Mouse (Mus musculus) lung, embryonic 16.5 days (tissue): ENCODE results near the gene Fbxl16. TPM values are rescaled to one million over a fixed set of nuclear protein-coding genes. Genes with fewer than 3 reads are reported as not detected.

ENCODE experiments used
- ATAC-seq: fragments of 200-750 bp; cut with Nextera tagmentation; 2 replicates; pipeline ENCODE4 v1.8.0; 2017; ENCODE audit warnings: low read depth, mild to moderate bottlenecking, moderate library complexity
- H3K27ac ChIP-seq: fragments of 300-500 bp; sonication (generic); 2 replicates; pipeline ENCODE4 v1.5.1; 2014; ENCODE audit warnings: mild to moderate bottlenecking, control low read depth, low read length
- H3K27me3 ChIP-seq: fragments of 300-500 bp; sonication (generic); 2 replicates; pipeline ENCODE4 v1.6.1; 2014; ENCODE audit warnings: low read depth, low read length, mixed read lengths; ENCODE audit not compliant: control insufficient read depth, insufficient read depth
- H3K36me3 ChIP-seq: fragments of 300-500 bp; sonication (generic); 2 replicates; pipeline ENCODE4 v1.6.1; 2014; ENCODE audit warnings: low read length; ENCODE audit not compliant: control insufficient read depth, insufficient read depth
- H3K4me1 ChIP-seq: fragments of 300-500 bp; sonication (generic); replicated peaks from 2 replicates; pipeline ENCODE4 v1.6.1; 2014; ENCODE audit warnings: low read length, mixed read lengths; ENCODE audit not compliant: control insufficient read depth, insufficient read depth
- H3K4me2 ChIP-seq: fragments of 300-500 bp; sonication (generic); 2 replicates; pipeline ENCODE4 v1.6.1; 2014; ENCODE audit warnings: low read depth, low read length, control low read depth
- H3K4me3 ChIP-seq: fragments of 300-500 bp; sonication (generic); 2 replicates; pipeline ENCODE4 v1.5.1; 2014; ENCODE audit warnings: mild to moderate bottlenecking, low read length, control low read depth
- H3K9ac ChIP-seq: fragments of 300-500 bp; sonication (generic); 2 replicates; pipeline ENCODE4 v1.6.1; 2014; ENCODE audit warnings: low read length, control low read depth
- H3K9me3 ChIP-seq: fragments of 300-500 bp; sonication (generic); 2 replicates; pipeline ENCODE4 v1.6.1; 2016; ENCODE audit warnings: low read length; ENCODE audit not compliant: control insufficient read depth
- WGBS: fragments of 180-500 bp; shearing (Covaris S2); extraction: QIAGEN DNeasy Blood & Tissue Kit; methylation state at CpG from one replicate; pipeline ENCODE4 v1.1.7; 2014; 5-methylcytosine and 5-hydroxymethylcytosine counted together
- polyA plus RNA-seq: library from polyadenylated mRNA; unstranded; fragments of >200 nt; fragmentation: Nextera tagmentation; extraction: Ambion mirVana; gene quantifications from 2 replicates; pipeline ENCODE4 v1.2.1, GENCODE M21; 2015

The Fbxl16 gene
- polyA plus RNA-seq, 1 experiment from 2014 or later = 1.1 TPM

GRCm38 (mm10) chr17:25792615-25793014 lies 16.3 kb upstream of the Fbxl16 start, which contains the start of gene Fam173a:
Fam173a (minus strand) TSS chr17:25792901.
- under 1% methylated on average over 14 of the region's 14 CpGs for WGBS
- H3K4me3 ChIP-seq = peak within 1 kb of the TSS; percentile 96
- peaks cover 16% of the 10 kb centered on the region; the same call in 1 of the 2 replicates for H3K36me3 ChIP-seq
- no peaks in the 10 kb centered on the region for H3K9me3 ChIP-seq
- no peaks in the 10 kb centered on the region for H3K27me3 ChIP-seq
- H3K4me1 ChIP-seq = peaks cover 41% of the 10 kb centered on the region
- H3K27ac ChIP-seq = peak within 1 kb of the TSS; percentile 99
- H3K9ac ChIP-seq = peak within 1 kb of the TSS; percentile 89
- ATAC-seq = peak; percentile 89
- peak within 1 kb of the TSS; percentile 94 for H3K4me2 ChIP-seq

- 66% methylated on average over 13 of the region's 13 CpGs for WGBS
- Histone ChIP-seq H3K4me3 (no peak overlapping the region), H3K27me3 (no peaks in the 10 kb centered on the region), H3K4me2 (no peak overlapping the region), H3K4me1 (peaks cover 42% of the 10 kb centered on the region), H3K9ac (no peak overlapping the region), H3K27ac (peak overlapping the region; percentile 37; the same call in 1 of the 2 replicates), H3K36me3 (peaks cover 7% of the 10 kb centered on the region; the same call in 1 of the 2 replicates), H3K9me3 (no peaks in the 10 kb centered on the region)
- ATAC-seq = no peak
Observed at GRCm38 (mm10) chr17:25794197-25794596, 14.7 kb upstream of the Fbxl16 start.

DNA sequence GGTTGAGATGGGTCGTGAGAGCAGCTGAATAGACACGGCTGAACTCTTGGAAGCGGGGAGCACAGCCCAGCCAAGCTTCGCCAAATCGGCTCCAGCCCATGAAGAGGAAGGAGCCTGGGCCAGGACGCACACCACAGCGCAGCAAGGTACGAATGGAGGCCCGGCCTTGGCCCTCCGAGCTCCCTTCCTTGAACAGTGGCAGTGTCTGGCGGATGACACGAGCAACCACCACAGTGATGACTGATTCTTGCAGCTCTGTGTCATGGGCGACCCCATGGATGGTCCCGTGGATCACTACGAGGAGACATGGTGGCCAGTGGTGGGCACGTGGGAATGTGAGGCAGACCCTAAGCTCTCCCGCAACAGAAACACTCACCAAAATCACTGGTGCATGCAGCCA lies 13.9 kb upstream of the Fbxl16 start:
- Histone ChIP-seq H3K4me2 (peak overlapping the region; percentile 87), H3K4me3 (no peak overlapping the region)

GRCm38 (mm10) chr17:25795609-25796092 lies 13.2 kb upstream of the Fbxl16 start, which contains the start of gene AC134908.4:
AC134908.4 (minus strand) TSS chr17:25795659.
- peak within 1 kb of the TSS; percentile 87 for H3K4me2 ChIP-seq
- no peak for ATAC-seq
- H3K4me1 ChIP-seq = peaks cover 42% of the 10 kb centered on the region
- peak within 1 kb of the TSS; percentile 2; the same call in 1 of the 2 replicates for H3K27ac ChIP-seq
- H3K9ac ChIP-seq = peak within 1 kb of the TSS; percentile 77
- 24% methylated on average over 6 of the region's 6 CpGs for WGBS
- peak within 1 kb of the TSS; percentile 79 for H3K4me3 ChIP-seq
- no peaks in the 10 kb centered on the region for H3K27me3 ChIP-seq
- no peaks in the 10 kb centered on the region for H3K36me3 ChIP-seq
- H3K9me3 ChIP-seq = no peaks in the 10 kb centered on the region

More for the DNA sequence above, 13.9 kb upstream of the Fbxl16 start:
- Histone ChIP-seq H3K9ac (no peak overlapping the region), H3K27me3 (no peaks in the 10 kb centered on the region), H3K27ac (no peak overlapping the region), H3K36me3 (no peaks in the 10 kb centered on the region), H3K4me1 (peaks cover 42% of the 10 kb centered on the region), H3K9me3 (no peaks in the 10 kb centered on the region)
- ATAC-seq = no peak
- WGBS = 87% methylated on average over 17 of the region's 17 CpGs

- no peaks in the 10 kb centered on the region for H3K36me3 ChIP-seq
- WGBS = under 1% methylated on average over 37 of the region's 37 CpGs
- H3K9me3 ChIP-seq = no peaks in the 10 kb centered on the region
- peak overlapping the region; percentile 79 for H3K4me3 ChIP-seq
- peak overlapping the region; percentile 2; the same call in 1 of the 2 replicates for H3K27ac ChIP-seq
- peak overlapping the region; percentile 87 for H3K4me2 ChIP-seq
- H3K27me3 ChIP-seq = no peaks in the 10 kb centered on the region
- ATAC-seq = 0 out of 2 replicates have a peak, but pooled peaks have one; percentile 3
- H3K4me1 ChIP-seq = peaks cover 36% of the 10 kb centered on the region
- peak overlapping the region; percentile 77 for H3K9ac ChIP-seq
Observed at GRCm38 (mm10) chr17:25796211-25796771, 12.6 kb upstream of the Fbxl16 start.

DNA sequence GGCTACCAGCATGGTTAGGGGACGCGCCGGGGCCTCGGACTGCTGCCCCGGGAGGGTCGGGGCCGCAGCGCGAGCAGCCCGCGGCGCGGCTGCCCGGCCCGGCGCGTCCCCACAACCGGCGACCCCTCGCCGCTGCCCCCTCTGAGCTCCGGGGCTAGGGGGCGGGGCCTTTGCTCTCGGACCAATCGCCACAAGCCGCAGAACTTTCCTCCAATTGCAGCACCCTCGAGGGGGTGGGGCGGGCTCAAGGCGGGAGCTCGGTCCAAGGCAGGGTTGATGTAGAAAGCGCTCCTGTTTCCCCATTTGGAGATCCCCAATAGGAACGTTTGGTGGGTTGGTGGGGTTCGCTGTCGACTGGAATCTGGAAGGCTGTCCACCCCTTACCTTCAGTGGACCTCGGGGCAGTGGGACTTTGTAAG lies 11.9 kb upstream of the Fbxl16 start, which contains the start of gene Metrn:
TSS of gene Metrn (minus strand) at position 186 of the 419 bp plus-strand sequence.
- Histone ChIP-seq H3K9me3 (no peaks in the 10 kb centered on the region), H3K27ac (peak within 1 kb of the TSS; percentile 2; the same call in 1 of the 2 replicates), H3K4me2 (peak within 1 kb of the TSS; percentile 87), H3K36me3 (no peaks in the 10 kb centered on the region), H3K4me3 (peak within 1 kb of the TSS; percentile 79), H3K9ac (peak within 1 kb of the TSS; percentile 77), H3K4me1 (peaks cover 33% of the 10 kb centered on the region), H3K27me3 (no peaks in the 10 kb centered on the region)
- under 1% methylated on average over 32 of the region's 35 CpGs for WGBS
- ATAC-seq = peak; percentile 86

DNA sequence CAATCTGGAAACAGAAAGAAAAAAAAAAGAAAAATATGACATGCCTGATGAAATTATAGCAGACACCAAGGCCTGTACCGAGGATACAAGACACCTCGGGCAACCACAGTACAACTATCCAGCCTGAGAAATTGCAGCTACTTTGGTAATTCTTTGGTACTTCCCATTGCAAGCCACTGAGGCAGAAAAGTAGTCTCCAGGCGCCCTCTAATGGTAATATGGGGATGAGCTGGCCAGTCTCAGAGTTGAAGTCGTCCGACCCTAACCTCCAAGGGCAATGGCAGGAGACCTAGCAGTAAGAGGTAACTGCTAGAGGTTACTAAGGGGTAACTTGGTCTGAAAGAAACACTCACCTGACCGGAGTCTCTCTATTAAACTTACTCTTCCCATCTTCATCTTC lies 7.9 kb upstream of the Fbxl16 start:
- 4% methylated on average over 6 of the region's 6 CpGs for WGBS
- Histone ChIP-seq H3K4me3 (no peak overlapping the region), H3K4me2 (no peak overlapping the region), H3K4me1 (peaks cover 9% of the 10 kb centered on the region), H3K9me3 (no peaks in the 10 kb centered on the region), H3K27me3 (no peaks in the 10 kb centered on the region), H3K36me3 (no peaks in the 10 kb centered on the region), H3K27ac (no peak overlapping the region), H3K9ac (no peak overlapping the region)
- ATAC-seq = peak; percentile 32; the same call in 1 of the 2 replicates

GRCm38 (mm10) chr17:25802825-25803517 lies 5.9 kb upstream of the Fbxl16 start:
- H3K4me1 ChIP-seq = no peaks in the 10 kb centered on the region
- no peaks in the 10 kb centered on the region for H3K9me3 ChIP-seq
- ATAC-seq = 0 out of 2 replicates have a peak, but pooled peaks have one; percentile 40
- no peak overlapping the region for H3K9ac ChIP-seq
- 7% methylated on average over 10 of the region's 10 CpGs for WGBS
- H3K4me2 ChIP-seq = no peak overlapping the region
- H3K4me3 ChIP-seq = no peak overlapping the region
- no peak overlapping the region for H3K27ac ChIP-seq
- H3K36me3 ChIP-seq = no peaks in the 10 kb centered on the region
- H3K27me3 ChIP-seq = peaks cover 1% of the 10 kb centered on the region; the same call in 1 of the 2 replicates

DNA sequence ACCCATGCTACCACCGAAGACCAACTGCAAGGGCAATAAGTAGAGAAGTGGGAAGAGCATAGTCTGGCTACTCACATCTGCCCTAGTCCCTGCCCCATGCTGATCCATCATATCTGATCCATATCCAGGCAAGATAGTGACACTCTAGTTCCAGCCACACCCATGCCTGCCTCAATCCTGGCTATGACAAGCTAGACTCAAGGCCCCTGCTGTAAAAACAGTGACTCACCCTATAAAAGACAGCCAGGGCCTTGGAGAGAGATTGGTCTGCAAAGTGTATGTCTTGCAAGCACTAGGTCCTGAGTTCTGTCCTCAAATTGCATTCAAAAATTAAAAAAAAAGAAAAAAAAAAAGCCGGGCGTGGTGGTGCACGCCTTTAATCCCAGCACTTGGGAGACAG lies 2.4 kb upstream of the Fbxl16 start:
- Histone ChIP-seq H3K4me2 (no peak overlapping the region), H3K9me3 (no peaks in the 10 kb centered on the region), H3K27me3 (peaks cover 33% of the 10 kb centered on the region), H3K9ac (no peak overlapping the region), H3K4me1 (peaks cover 3% of the 10 kb centered on the region; the same call in 1 of the 2 replicates), H3K4me3 (no peak overlapping the region), H3K27ac (no peak overlapping the region), H3K36me3 (no peaks in the 10 kb centered on the region)
- ATAC-seq = no peak
- 67% methylated on average over 4 of the region's 4 CpGs for WGBS
